Mouse (Mus musculus) adrenal gland, postnatal 25 days (tissue): ENCODE data around the gene Afmid. TPM values are rescaled to one million over a fixed set of nuclear protein-coding genes. Genes with fewer than 3 reads are reported as not detected.

Experiments
- DNase-seq: peaks from one replicate; pipeline ENCODE4 v3.0.0; 2021; ENCODE audit warnings: mixed read lengths
- total RNA-seq: library from RNA; stranded (reverse); gene quantifications from 2 replicates; pipeline ENCODE4 v1.2.3, GENCODE M21; 2021

Afmid gene
- total RNA-seq, 1 experiment from 2014 or later: 10.1 TPM

DNA sequence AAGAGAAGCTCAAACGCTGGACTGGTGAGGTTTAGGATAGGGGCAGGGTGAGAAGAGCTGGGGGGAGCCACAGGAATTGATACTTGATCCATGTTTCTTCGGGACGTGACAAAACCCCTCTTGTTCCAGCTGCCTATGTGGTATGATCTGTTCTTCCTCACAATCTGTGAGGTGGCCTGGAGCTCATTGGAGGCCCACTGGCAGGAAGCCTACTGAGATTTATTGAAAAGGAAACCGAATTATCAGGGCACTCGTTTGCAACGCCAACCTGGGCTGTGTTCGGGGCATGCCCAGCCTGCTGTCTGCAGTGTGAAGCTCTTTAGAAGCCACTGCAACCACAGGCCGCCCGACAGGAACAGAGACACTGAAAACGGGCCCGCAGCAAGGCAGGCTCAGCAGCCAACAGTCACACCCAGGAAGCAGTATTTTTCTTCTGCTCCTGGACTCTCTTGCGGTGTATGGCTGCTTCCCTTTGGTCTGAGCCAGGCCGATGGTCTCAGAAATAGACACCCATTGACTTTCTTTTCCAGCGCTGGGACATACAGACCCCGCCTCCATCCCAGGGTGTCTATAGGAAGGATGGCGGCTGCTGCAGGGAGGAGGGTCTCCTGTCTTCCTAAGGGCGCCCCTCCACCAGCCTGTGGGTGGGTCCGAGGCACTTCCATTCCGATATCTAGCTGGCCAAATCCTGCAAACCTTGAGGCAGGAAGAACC, 22.7 kb downstream of the Afmid start:
- no peak for DNase-seq

DNA sequence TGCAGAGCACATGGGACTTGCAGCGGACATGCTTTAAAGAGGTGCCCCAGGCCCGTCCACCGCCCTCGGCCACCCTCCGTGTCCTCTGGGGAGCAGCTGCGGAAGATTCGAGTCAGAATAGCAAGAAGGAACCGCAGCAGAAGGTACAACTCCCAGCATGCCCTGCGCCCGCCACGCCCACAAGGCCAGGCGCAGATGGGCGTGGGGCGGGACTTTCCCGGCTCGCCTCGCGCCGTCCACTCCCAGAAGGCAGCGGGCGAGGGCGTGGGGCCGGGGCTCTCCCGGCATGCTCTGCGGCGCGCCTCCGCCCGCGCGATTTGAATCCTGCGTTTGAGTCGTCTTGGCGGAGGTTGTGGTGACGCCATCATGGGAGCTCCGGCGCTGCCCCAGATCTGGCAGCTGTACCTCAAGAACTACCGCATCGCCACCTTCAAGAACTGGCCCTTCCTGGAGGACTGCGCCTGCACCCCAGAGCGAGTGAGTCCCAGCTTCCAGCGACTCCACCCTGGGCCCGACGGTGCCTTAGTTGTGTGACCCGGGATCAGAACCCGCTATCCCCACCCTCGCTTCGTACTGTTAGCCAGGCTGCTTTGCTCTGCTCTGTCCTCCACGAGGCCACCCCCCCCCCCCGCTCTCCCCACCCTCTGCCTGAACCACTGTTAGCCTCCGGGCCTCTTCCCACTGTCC, 23.4 kb downstream of the Afmid start, which contains the start of gene Birc5:
TSS of gene Birc5 (plus strand) at position 267 of the 687 bp plus-strand sequence.
- peak; percentile 97 for DNase-seq

DNA sequence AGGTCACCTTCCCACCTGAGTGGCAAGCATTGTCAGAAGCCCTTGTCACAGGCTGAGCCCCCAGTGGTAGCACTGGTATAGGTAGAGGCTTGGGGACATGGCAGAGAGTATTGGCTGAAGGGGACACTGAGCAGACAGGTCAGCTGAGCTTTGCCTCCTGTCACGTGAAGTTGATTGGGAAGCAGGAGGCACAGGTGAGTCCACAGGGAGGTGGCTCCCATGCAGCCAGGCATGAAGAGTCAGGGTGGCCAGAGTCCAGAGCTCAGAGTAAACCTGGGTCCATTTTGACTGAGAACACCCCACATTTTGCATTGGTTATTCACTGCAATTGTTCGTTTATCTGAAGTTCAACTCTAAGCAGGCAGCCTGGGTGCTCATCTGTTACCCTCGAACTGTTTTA, 27.2 kb downstream of the Afmid start:
- DNase-seq: no peak

DNA sequence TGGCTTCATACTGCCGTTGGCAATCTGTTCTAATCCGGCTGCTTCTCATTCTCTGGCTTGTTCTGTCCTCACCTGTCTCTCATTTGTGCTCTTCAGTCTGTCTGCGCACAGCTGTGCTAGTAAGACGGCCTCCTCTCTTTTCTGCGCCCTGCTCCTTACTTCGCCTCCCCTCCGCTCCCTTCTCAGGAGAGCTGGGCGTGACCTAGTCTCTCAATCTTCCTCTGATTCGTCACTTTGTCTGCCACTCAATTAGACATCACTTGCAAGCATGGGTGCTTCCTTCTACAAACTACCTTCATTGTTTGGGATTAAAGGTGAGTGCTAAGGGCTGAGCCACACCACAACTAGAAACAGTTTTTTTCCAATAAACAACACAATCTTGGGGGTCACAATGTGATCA, 28.5 kb downstream of the Afmid start:
- no peak for DNase-seq

DNA sequence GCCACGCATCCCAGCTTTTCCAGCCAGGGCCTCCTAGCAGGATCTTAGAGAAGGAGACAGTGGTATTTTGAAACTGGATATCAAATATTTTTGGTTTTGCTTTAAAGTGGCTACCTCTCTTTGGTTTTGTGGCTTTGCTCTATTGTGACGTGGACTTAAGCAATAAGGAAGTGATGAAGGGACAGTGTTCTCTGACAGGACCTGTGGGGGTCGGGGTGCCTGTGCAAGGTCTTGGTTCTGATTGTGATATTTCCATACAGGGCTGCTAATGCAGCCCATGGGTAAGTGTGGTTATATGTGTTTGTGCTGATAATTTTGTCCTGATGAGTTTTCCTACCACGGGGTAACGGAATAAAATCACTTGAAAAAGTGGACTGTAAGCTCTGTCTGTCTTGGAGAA, 29.6 kb downstream of the Afmid start:
- DNase-seq: no peak

DNA sequence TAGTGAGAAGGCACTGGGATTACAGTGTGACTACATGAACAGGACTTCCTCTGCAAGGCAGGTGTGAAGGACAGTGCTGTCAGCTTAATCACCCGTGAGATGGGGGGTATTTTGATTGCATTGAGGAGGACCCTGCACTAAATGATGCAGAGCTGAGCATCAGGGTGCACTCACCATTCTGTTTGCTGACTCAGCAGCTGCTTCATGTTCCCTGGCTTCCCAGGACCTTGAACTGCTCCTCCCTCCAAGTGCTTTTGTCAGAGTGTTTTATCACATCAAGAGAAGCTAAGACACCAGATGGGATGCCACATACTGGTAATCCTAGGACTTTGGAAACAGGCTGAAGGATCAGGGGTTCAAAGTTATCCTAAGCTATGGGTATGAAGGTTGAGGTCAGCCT, 30.3 kb downstream of the Afmid start:
- no peak for DNase-seq

DNA sequence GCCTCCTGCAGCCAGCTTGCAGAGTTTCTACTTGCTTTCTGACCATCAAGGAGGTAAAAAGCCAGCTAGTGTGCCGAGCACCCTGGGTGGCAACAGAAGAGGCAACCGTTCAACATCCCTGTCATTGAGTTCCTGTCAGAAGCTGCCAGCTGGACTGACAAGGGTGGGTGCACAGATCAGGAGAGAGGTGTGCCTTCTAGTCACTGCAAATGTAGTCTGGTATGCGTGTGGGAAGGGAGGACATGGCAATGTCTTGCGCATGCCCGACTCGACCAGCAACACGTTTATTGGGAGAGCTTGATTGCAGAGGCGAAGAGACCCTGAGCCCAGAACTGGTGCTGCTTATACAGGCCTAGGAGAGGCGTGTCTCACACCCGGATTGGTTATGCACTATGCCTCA, 31.7 kb downstream of the Afmid start:
- no peak for DNase-seq

DNA sequence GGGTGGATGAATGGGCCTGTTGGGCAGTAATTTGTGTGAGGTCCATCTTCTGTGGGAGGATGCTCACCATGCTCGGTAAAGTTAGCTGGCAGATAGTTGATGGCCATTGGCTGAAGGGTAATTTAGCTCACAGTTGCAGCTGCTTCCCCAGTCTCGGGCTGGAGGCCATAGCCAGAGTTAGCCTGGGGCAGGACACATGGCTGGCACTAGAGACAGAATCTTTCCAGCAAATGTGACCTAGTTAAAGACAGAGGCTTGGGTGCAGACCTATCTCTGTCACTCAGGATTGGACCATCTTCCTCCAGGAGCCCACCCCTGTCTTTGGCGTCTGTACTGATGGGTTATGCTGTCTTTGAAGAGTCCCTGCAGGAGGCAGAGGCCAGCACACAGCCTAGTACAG, 32.7 kb downstream of the Afmid start:
- no peak for DNase-seq

DNA sequence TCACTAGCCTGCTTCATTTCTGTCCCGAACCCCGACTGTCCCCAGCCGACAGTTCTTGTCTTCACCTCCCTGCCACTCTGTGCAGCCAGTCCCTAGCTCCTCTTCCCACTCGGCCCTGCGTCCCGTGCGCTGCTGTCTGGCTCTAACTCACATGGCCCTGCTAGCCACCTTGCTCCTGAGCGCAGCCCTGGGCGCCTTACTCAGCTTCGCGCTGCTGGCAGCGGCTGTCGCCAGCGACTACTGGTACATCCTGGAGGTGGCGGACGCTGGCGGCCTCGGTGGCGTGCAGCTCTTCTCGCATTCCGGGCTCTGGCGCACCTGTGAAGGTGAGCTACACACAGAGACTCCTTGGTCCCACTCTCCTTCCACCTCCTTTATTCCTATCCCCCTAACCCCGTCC, 34.9 kb downstream of the Afmid start, which contains the start of gene Tmem235:
TSS of gene Tmem235 (plus strand) at position 152 of the 400 bp plus-strand sequence.
- no peak for DNase-seq

DNA sequence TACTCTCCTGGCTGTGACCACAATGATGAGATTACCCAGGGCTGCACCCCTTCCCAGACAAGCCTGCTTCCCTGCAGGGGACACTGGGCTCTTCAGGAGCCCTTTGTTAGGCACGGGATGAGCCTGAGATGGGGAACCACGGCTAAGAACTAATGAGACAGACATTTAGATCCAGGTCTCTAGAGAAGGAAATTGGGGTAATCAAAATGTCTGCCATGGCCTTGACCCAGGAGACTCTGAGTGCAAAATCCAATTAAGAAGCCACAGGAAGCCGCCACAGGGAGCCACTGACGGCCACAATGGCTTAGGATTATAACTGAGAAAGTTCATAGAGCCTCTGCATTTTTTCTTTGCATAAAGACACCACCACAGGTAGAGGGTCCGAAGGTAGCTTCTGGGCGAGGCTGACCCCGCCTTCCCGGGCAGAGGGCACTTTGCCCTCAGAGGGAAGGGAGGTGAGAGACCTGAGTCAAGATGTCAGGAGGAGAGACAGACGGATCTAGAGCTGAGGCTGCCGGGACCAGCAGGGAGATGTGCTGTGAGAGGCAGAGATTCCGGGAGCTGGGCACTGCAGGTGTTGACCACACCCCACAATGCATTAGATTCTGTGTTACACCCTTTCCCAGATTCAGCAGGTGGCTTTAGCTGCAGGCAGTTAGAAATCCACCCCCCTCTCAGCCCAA, 37.6 kb downstream of the Afmid start:
- DNase-seq: no peak

DNA sequence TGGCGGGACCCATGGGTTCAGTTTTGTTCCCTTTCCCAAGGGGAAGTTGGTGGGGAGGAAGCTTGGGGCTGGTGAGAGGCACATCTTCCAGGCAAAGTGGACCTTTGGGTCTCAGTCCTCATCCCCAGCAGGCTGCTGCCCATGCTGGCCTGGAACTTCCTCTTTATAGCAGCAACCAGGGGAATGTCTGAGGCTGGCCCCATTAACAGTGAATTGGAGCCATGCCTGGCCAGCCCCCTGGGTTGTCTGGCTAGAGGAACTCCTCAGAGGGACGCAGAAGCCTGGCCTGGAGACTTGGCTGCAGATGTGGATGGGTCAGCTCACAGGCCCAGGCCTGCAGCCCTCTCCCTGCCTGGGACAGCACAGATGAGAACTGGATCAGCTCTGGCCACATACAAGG, 39.1 kb downstream of the Afmid start:
- DNase-seq: no peak

DNA sequence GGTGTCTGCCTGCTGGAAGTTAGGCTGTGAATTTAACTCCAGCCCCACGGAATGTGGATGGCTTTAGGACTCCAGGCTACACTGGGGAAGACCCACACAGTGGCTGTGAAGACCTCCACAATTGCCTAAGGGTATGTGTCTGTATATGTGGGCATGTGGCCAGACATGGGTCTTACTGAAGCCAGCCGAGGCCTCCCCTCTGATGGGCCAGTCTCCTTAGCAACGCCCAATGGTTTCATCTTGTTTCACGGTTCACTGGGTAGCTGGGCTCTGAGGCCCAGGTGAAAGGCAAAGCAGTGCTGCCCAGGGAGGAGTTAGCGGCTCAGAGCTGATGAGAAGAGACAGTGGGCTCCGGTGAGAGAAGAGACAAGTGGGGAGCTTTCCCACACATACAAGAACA, 40.3 kb downstream of the Afmid start:
- no peak for DNase-seq

DNA sequence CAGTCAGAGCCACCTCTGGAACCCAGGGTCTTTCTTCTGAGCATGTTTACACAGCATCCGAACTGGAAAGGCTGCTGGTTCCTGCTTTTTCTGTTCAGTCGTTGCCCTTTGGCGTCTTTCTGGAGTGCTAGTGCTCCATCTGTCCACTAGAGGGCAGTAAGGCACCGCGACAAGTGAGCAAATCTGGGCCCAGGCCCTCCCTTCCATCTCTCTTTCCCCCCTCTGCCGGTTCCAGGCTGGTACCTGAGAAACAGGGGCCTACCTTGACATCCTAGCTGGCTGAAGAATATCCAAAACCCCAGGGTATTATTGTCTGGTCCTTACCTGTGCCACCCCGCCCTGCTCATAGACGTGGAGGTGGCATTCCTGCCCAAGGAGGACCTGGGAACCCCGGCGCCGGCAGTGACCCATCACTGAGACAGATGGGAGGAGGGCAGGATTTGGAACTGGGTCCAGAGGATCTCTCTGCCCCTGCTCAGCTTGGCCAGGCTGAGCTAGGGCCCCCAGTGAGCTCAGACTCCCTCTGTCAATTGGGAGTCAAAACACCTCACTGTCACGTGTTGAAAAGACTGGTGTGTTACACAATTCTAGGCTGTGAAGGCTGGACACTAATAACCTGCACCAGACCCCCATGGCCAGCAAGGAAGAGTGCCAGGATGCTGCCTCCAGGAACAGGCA, 45.1 kb downstream of the Afmid start:
- peak; percentile 58 for DNase-seq

DNA sequence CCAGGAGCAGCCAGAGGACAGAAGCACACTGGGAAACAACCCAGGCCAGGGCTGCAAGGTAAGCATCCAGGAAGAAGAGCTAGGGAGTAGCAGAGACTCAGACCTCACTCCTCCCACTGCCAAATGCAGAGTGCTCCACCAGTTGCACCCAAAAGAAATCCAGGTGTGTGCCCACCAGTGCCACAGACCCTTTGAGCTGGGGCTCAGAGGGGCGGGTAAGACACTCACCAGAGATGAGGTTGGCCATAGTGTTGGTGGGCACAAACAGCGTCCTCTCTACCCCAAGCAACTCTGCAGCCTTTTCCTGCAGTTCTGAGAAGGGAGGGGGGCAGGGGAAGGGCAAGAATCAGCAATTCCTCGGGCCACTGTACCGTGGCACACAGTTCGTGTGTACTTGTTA, 45.7 kb downstream of the Afmid start:
- no peak for DNase-seq

DNA sequence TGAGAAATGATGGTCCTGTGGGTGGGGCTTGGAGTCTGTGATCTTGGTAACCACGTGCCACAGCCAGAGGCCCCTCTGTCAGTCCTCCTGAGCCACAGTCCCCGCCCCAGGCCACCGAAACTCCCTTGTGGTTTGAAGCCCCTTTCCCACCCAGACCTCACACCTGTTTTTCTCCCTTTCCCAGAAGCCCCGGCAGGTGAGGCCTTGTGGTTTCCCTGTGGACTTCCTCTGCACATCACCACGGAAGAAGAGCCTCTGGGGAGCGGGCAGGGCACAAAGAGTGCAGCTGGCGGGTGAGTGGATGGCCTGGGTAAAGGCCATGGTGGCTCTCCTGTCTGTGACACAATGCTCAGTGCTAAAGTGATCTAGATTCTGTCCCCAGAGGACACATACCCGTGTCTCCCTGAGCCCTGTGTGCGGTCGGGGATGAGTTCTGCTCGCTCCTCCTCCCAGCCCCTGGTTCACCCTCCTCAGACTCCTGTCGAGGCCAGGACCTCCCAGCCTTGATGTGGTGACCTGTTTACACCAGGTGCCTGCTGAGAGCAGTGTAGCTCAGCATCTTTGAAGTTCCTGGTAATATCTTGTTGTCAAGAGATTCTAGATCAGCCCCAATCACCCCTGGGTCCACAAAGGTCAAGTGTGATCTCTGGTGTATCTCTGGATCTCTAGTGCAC, 46.3 kb downstream of the Afmid start:
- DNase-seq: no peak

DNA sequence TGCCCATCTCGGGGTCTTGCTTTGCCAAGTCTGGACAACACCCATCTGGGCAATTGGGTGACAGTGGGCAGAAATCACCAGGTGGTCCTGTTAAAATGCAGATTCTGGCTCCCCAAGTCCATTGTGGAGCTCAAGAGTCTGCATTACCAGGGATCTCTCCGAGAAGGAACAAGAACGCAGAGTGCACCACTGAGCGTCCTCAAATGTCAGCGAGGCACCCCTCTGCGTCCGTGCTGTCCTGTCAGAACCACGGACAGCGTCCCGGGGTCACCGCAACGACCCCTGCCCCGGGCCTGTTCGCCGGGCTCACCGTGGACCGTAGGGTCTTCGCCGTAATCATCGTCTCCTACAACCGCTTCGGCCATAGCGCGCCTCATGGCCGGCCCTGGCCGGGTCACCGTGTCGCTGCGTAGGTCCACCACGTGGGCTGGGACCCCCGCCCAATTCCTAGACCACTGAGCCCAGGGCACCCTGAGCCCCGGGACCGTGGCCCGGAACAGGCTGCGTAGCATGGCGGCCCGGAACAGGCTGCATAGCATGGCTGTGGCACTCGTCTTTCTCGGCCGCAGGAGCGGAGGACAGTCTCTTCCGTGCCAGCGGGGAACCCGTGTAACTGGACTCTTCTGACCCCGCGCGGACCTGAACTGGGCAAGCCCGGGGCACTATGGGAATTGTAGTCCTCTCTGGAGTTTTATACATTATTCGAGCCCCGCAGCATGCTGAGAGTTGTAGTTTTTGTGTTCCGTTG, 47.3 kb downstream of the Afmid start, which contains the start of gene Tha1:
TSS of gene Tha1 (minus strand) at position 621 of the 748 bp plus-strand sequence.
- peak; percentile 84 for DNase-seq

DNA sequence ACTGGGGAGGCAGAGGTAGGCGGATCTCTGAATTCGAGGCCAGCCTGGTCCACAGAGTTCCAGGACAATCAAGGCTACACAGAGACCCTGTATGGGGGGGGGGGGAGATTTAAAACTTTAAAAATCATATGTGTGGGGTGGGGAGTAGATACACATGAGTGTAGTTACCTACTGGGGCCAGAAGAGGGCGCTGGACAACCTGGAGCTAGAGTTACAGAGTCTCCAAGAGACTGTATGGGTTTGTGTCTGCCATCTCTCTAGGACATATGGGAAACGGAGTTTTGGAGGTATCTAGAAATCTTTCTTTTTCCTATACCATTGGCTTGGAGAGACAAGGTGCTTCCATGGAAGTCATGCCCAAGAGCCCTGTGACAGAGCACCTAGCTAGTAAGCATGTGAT, 48.7 kb downstream of the Afmid start:
- no peak for DNase-seq

DNA sequence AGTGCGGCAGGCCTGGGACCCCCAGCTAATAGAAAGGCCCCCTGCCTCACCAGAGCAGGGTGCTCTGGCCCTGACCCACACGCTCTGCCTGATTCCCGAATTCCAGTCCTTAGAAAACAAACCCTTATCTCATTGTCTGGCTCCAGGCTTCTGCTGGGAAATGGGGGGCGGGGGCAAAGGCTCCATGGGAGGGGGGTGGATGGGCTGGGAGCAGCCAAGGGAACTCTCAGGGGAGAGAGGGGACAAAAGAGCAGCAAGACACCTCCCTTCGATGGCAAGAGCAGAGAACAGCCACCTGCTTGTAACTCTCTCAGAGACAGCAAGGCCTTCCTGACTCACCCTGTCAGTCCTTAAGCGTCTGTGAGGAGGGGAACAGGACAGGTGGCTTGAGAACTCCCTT, 50.0 kb downstream of the Afmid start:
- DNase-seq: no peak

DNA sequence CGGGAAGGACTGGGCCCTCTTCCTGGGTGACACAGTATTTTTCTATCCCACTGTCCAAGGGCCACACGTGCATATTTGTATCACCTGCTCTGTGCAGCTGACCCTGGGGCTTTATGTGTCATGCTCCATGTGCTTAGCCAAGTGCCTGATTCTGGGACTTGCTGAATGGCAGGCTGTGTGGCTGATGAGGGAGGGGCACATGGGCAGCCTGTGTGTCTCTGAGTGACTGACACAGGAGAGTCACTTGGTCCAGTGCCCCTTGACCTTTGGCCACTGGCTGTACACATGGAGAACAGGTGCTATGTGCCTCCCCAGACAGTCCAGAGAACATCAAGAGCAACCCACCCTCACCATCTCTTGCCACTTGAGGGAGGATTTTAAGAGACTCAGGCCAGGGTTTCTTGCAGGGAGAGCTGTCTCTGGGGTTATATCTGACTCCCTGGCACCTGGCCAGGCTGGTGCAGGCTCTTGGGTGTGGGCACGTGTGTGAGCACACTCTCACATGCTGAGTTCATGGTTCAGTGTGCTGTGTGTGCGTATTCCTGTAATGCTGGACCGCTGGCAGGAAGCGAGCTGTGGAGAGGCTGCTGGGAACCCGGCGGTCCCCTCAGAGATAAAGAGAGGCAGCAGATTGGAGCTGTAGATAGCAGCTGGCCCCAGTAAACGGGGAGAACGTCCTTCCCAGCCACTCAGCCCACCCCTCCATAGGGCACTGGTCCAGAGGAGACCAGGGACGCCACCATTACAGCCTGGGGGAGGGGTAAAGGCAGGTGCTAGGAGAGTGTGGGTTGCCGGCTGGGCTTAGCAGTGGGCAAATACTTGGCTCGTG, 52.4 kb downstream of the Afmid start:
- DNase-seq: peak; percentile 34

DNA sequence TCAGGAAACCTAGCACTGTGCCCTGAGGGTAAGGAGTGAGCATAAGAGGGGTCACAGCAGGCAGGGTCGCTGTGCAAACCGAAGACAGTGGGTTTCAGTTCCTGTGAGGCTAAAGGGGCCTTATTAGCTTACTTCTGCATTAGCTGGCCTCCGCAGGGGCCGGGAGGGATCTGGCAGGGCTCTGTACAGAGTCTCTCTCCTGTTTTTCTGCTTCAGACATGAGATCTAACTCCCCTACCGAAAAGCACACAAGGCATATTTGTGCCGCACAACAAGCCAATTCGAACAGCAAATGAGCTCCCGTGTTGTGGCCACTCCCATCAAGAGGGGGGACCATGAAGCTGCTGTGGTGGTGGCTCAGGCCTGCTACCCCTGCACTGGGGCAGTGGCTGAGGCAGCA, 53.2 kb downstream of the Afmid start:
- DNase-seq: no peak
